ENCODE assay signal across 8 mouse cellular contexts in the genomic region with DNA sequence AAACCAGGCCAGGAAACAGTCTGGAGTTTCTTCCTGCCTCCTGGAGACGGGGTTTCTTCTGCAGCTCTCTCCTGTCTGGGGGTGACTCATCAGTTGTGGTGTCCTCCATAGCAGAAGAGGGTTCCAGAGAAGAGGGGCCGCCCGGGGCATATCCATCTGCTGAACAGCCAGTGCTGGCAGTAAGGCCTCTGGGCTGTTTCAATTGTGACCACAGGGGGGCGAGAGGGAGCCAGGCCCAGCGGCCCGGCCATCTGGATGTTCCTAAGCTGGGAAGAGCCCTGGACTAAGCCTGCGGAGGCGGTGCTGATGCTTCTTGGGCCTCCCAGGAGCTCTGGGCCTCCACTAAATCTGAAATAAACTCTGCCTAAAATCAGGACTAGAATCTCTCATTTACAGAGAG. TPM values are rescaled to one million over a fixed set of nuclear protein-coding genes. Genes with fewer than 3 reads are reported as not detected.
DNase-seq lines count a peak whose midpoint lies in the region; ATAC-seq and TF ChIP-seq lines count a peak whose summit lies in the region.

No protein-coding gene starts in this region.

- no peaks in the 10 kb centered on the region for H3K9me3 ChIP-seq in embryonic facial prominence, embryonic 15.5 days (replicated peaks)
- H3K9me3 ChIP-seq in heart, embryonic 12.5 days (replicated peaks) = no peaks in the 10 kb centered on the region
- H3K9me3 ChIP-seq in liver, embryonic 12.5 days (replicated peaks) = no peaks in the 10 kb centered on the region

- no peak overlapping the region for H3K9ac ChIP-seq in embryonic facial prominence, embryonic 15.5 days
- H3K9ac ChIP-seq in heart, embryonic 12.5 days = no peak overlapping the region
- H3K9ac ChIP-seq in liver, embryonic 12.5 days = no peak overlapping the region

- no peak overlapping the region for H3ac ChIP-seq in C2C12 (ENCODE audit: control insufficient read depth, insufficient read length, low read depth)

- H3K4me2 ChIP-seq in embryonic facial prominence, embryonic 15.5 days (replicated peaks) = no peak overlapping the region
- H3K4me2 ChIP-seq in heart, embryonic 12.5 days = no peak overlapping the region
- no peak overlapping the region for H3K4me2 ChIP-seq in liver, embryonic 12.5 days

- H3K27ac ChIP-seq in embryonic facial prominence, embryonic 15.5 days (replicated peaks) = no peak overlapping the region
- H3K27ac ChIP-seq in heart, embryonic 12.5 days (ENCODE audit: poor library complexity, severe bottlenecking) = no peak overlapping the region
- H3K27ac ChIP-seq in liver, embryonic 12.5 days = no peak overlapping the region

- ATAC-seq in embryonic facial prominence, embryonic 15.5 days (ENCODE audit: insufficient number of reproducible peaks, low FRiP score, low TSS enrichment, low read depth) = peak; percentile 42
- ATAC-seq in heart, embryonic 12.5 days (ENCODE audit: insufficient number of reproducible peaks, low FRiP score) = 0 out of 2 replicates have a peak, but pooled peaks have one; percentile 43
- ATAC-seq in liver, embryonic 12.5 days = 0 out of 2 replicates have a peak, but pooled peaks have one; percentile 44
- peak; percentile 50; the same call in 1 of the 2 replicates for ATAC-seq in neutrophil, adult 5-6 weeks (ENCODE audit: extremely low read depth, insufficient number of reproducible peaks, low FRiP score, poor library complexity, severe bottlenecking)

- WGBS in embryonic facial prominence, embryonic 15.5 days = 3% methylated on average over 8 of the region's 8 CpGs
- WGBS in heart, embryonic 12.5 days = 4% methylated on average over 8 of the region's 8 CpGs
- 3% methylated on average over 8 of the region's 8 CpGs for WGBS in liver, embryonic 12.5 days (ENCODE audit: insufficient replicate concordance)

- DNase-seq in adrenal gland, postnatal 4 days (ENCODE audit: low spot score in 2 of 2) = peak; percentile 82 to 84
- peak; percentile 90 for DNase-seq in kidney, postnatal 14 days
- DNase-seq in testis, postnatal 10 days (ENCODE audit: low spot score) = peak; percentile 95

- H3K79me2 ChIP-seq in C2C12 (ENCODE audit: control insufficient read depth, insufficient read depth) = no peaks in the 10 kb centered on the region

- no peak overlapping the region for H3K4me3 ChIP-seq in C2C12 (ENCODE audit: insufficient read depth, poor library complexity, severe bottlenecking)
- no peak overlapping the region for H3K4me3 ChIP-seq in embryonic facial prominence, embryonic 15.5 days (replicated peaks)
- H3K4me3 ChIP-seq in heart, embryonic 12.5 days = no peak overlapping the region
- no peak overlapping the region for H3K4me3 ChIP-seq in liver, embryonic 12.5 days

- H3K4me1 ChIP-seq in embryonic facial prominence, embryonic 15.5 days = peaks cover 28% of the 10 kb centered on the region
- H3K4me1 ChIP-seq in heart, embryonic 12.5 days (replicated peaks) = peaks cover 6% of the 10 kb centered on the region
- H3K4me1 ChIP-seq in liver, embryonic 12.5 days = peaks cover 7% of the 10 kb centered on the region

- no peaks in the 10 kb centered on the region for H3K36me3 ChIP-seq in C2C12 (ENCODE audit: control insufficient read depth, insufficient read depth)
- no peaks in the 10 kb centered on the region for H3K36me3 ChIP-seq in embryonic facial prominence, embryonic 15.5 days
- no peaks in the 10 kb centered on the region for H3K36me3 ChIP-seq in heart, embryonic 12.5 days
- H3K36me3 ChIP-seq in liver, embryonic 12.5 days = no peaks in the 10 kb centered on the region

- no peaks in the 10 kb centered on the region for H3K79me3 ChIP-seq in C2C12 (ENCODE audit: low read depth)

- TF ChIP-seq CTCF in C2C12 (IDR thresholded peaks at IDR 0.05; ENCODE audit: control insufficient read depth, insufficient read depth, insufficient read length) = peak; percentile 88

- H3K27me3 ChIP-seq in C2C12 (ENCODE audit: control insufficient read depth, insufficient read depth, insufficient read length) = peaks cover 3% of the 10 kb centered on the region
- H3K27me3 ChIP-seq in embryonic facial prominence, embryonic 15.5 days = 0 out of 2 replicates have a peak, but pooled peaks cover 7% of the 10 kb centered on the region
- no peaks in the 10 kb centered on the region; the same call in 1 of the 2 replicates for H3K27me3 ChIP-seq in heart, embryonic 12.5 days (replicated peaks)
- H3K27me3 ChIP-seq in liver, embryonic 12.5 days (replicated peaks) = peaks cover 9% of the 10 kb centered on the region; the same call in 1 of the 2 replicates

TF ChIP-seq in C2C12, 6 proteins besides CTCF, POLR2A, EP300 and RAD21:
- no peak for TF ChIP-seq USF1 (IDR thresholded peaks at IDR 0.05; ENCODE audit: low read depth)
- no peak for TF ChIP-seq MAX (IDR thresholded peaks at IDR 0.05)
- no peak for TF ChIP-seq FOSL1 (IDR thresholded peaks at IDR 0.05; ENCODE audit: insufficient read depth, low read length, poor library complexity, severe bottlenecking)

RNA-seq across cellular contexts. Expression of a gene that starts 5.8 kb away (rescaled TPM):
- 2.0 TPM for polyA plus RNA-seq in C2C12 (2012; fragmentation: generic; extraction: Trizol)
- total RNA-seq in adrenal gland, postnatal 4 days (2021) = 1 to 10 TPM; 3.1 to 6.8 TPM
- 3.8 and 5.4 TPM in 2 replicates for polyA plus RNA-seq in embryonic facial prominence, embryonic 15.5 days (2015; fragmentation: Nextera tagmentation; extraction: Ambion mirVana)
- 3.9 and 6.2 TPM in 2 replicates for polyA plus RNA-seq in heart, embryonic 12.5 days (2016; fragmentation: Nextera tagmentation; extraction: Ambion mirVana)
- 1.7 TPM in 2 replicates for polyA plus RNA-seq in liver, embryonic 12.5 days (2016; fragmentation: Nextera tagmentation; extraction: Ambion mirVana)
- 0.58 TPM in 1 of 2 replicates, not detected in the other for total RNA-seq in neutrophil, adult 5-6 weeks (2017)

RNA-seq across cellular contexts. Expression of a gene that starts 28.8 kb away (rescaled TPM):
- polyA plus RNA-seq in C2C12 (2012; fragmentation: generic; extraction: Trizol) = 78.6 TPM
- 100 to 1,000 TPM; 140 to 145 TPM for total RNA-seq in adrenal gland, postnatal 4 days (2021)
- polyA plus RNA-seq in embryonic facial prominence, embryonic 15.5 days (2015; fragmentation: Nextera tagmentation; extraction: Ambion mirVana) = 54.9 and 57.6 TPM in 2 replicates
- 59.5 and 64.4 TPM in 2 replicates for polyA plus RNA-seq in heart, embryonic 12.5 days (2016; fragmentation: Nextera tagmentation; extraction: Ambion mirVana)
- 18.8 and 19.9 TPM in 2 replicates for polyA plus RNA-seq in liver, embryonic 12.5 days (2016; fragmentation: Nextera tagmentation; extraction: Ambion mirVana)
- total RNA-seq in neutrophil, adult 5-6 weeks (2017) = 68.4 and 83.2 TPM in 2 replicates
